Mouse (Mus musculus) lung, postnatal 10 days (tissue): ENCODE measurements at regions not wholly inside any gene's neighbourhood (a gene's known extent, or its start where the extent isn't known, plus 50 kb on each side); places are given as distances from the start of the nearest gene placed in this dataset.
A peak's percentile ranks its signal among the peaks of the same experiment; 100 is the strongest.
"Not testable (repeated sequence)": the region's sequence is repeated elsewhere in the genome, so short reads cannot be mapped to it uniquely, and the experiment has no call there.

Experiments
- DNase-seq: peaks from one replicate; pipeline ENCODE4 v3.0.0; 2021

DNA sequence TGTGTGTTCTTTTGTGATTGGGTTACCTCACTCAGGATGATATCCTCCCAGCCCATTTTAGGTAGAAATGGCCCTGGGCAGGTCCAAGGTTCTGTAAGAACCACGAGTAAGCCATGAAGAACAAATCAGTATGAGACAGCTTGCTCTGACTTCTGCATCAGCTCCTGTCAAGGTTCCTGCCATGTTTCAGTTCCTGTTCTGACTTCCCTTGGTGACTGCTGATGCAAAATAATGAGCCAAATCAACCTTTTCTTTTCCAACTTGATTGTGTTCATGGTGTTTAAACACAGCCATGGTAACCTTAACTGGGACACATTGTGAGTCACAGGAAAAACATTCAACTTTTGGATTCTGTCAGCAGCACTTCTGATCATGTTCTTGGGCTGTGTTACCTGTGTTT is 667.4 kb upstream of the Igfbp7 start:
- DNase-seq: no peak

DNA sequence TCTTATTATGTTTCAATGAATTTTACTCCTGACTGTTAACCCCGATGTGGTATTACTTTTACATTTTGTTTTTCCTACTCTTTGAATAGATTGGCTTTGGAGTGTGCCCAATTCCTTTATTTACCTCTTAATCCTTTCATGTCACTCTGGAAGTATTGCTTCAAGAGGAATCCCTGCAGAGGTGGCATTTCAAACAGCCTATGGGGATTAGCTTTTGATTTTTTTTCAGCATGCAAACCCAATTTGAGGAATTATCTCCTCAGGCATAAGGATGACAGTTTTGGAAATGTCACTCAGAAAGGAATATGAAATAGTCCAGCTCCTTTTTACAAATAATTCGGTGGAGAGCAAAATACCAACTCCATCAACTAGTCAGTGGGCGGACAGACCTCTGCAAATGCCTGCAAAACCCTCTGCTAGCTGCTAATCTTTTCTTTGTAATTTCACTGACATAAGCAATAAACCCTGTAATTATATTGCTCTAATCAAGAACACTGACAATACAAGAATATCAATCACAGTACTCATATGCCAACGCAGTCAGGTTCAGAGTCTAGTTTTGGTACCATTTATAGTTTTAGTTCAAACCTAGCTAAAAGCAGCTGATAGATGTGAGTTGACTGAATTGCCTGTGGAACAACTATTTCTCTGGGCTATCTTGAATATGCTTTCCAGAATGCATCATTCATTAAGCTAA is 624.9 kb upstream of the Igfbp7 start:
- no peak for DNase-seq

GRCm38 (mm10) chr5:78017523-78017922 is 609.7 kb upstream of the Igfbp7 start:
- DNase-seq: no peak

- DNase-seq: no peak
Observed at GRCm38 (mm10) chr5:77986449-77987047, 578.7 kb upstream of the Igfbp7 start.

GRCm38 (mm10) chr5:77985269-77985668 is 577.4 kb upstream of the Igfbp7 start:
- no peak for DNase-seq

GRCm38 (mm10) chr5:77940021-77940420 is 532.2 kb upstream of the Igfbp7 start:
- DNase-seq: not testable (repeated sequence)

GRCm38 (mm10) chr5:77931874-77932273 is 524.0 kb upstream of the Igfbp7 start:
- no peak for DNase-seq

DNA sequence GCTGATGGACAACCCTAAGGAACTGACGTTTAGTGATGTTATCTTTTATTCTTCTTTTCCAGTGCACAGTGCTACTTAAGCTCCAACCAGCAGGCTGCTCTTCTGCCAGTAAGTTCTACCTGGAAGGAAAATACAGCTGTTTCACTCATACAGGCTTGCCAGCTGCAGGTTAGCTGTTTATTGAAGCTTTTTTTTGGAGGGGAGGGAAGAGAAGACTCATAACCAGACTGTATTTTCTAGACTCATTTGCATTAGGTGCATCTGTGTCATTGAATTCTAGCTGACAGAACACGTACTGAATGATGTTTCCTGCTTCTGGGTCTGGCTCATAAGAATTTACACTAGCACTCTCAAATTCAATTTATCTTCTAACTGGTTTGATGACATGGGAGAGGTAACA is 513.3 kb upstream of the Igfbp7 start:
- DNase-seq: no peak

DNA sequence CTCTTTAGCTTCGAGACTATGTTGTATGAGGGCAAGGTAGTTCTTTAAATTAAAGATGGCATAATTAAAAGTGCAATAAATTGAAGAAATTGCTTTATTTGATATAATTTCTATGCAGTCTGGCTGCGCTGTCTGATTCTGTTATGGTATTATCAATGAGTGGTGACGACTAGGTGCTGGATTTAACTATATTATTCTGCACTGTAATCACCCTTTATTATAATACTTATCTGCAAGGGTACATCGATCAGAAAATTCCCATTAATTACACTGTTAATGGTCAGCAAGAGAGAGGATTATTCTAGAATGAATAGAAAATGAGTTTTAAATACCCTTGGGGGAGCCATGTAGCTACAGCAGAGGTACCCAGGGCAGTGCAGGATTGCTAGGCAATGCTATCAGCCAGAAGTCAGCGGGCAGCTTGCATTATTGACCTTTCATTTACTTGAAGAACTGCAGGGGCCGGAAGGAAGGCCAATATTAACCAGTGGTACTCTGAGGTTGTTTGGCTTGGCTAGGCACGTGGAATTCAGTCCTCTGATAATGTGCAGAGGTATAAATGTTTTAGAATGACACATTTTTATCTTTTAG is 509.3 kb upstream of the Igfbp7 start:
- DNase-seq: no peak

DNA sequence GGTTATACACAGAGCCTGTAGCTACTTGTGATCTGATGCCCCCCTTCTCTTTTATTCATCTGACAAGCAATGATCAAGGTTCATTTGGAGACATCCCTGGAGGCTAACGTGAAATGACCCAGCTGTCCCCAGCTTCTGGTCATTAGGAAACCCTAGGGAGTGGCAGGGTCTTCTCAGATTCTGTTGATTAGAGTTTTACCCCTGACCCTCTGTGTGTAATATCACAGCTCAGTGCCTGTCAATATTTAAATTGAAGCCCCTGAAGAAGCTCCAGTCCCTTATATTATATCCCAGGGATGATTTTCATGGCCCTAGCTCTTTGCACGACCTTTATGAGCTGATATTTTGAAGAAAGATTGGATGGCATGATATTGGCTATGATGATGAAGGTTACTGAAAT is 508.5 kb upstream of the Igfbp7 start:
- no peak for DNase-seq

DNA sequence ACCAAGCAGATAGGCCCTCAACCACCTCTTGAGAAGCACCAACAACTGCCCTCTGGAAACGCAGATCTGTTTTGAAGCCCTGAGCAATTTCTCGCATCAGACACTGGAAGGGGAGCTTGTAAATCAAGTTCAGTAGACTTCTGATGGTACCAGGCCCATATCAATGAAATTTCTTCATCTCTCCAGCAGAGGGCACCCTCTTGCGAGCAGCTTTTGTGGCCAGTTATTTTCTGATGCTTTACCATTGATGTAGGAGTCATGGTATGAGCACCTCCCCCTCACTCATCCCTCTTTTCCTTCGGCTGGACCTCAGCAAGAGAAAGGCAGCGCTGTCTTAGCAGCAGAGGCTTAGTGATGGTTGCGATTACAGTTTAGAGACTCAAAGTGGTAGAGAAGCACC is 501.4 kb upstream of the Igfbp7 start:
- DNase-seq: peak; percentile 10

- not testable (repeated sequence) for DNase-seq
Observed at GRCm38 (mm10) chr5:77892024-77892423, 484.2 kb upstream of the Igfbp7 start.

DNA sequence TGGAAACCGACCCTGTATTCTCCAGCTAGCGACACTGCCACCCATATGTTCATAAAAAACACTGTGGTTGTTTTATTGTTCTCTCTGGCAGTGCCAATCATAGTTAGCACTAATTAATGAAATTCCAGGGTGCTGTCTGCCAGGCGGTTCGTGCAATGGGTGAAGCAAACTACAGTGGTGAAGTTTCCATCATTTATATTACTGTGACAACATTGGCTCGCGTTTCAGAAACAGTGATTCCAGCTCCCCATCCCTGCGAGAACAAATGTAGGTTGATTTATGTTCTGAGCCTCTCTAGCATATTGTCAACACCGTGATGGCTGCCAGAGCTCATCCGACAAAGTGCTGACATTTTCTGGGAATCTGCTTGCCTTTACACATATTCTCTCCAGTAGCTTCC is 480.7 kb upstream of the Igfbp7 start:
- peak; percentile 50 for DNase-seq

GRCm38 (mm10) chr5:77871403-77871802 is 463.6 kb upstream of the Igfbp7 start:
- no peak for DNase-seq

- no peak for DNase-seq
Observed at GRCm38 (mm10) chr5:77865342-77865741, 457.5 kb upstream of the Igfbp7 start.

- DNase-seq: no peak
Observed at GRCm38 (mm10) chr5:77855191-77855590, 447.4 kb upstream of the Igfbp7 start.

- DNase-seq: no peak
Observed at GRCm38 (mm10) chr5:77853999-77854784, 446.4 kb upstream of the Igfbp7 start.

- no peak for DNase-seq
Observed at GRCm38 (mm10) chr5:77851645-77852044, 443.8 kb upstream of the Igfbp7 start.

GRCm38 (mm10) chr5:77838186-77839097 is 430.6 kb upstream of the Igfbp7 start:
- no peak for DNase-seq

DNA sequence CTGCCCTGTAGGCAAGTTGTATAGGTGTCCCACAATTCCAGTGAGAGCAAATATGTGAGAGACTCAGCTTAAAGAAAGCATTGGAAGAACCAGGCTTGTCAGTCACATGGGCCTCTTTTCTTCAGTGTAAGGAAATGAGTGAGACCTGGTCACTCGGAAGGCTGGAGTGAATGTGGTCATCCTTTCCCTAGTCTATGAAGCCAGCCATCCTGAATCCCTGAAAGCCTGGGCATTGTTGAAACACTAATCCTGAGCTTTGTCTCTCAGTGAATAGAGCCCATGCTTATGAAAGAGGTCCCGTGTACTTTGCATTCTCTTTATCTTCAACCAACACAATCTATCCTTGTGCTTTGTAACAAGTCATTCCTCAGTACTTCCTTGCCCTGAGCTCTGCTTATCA is 420.1 kb upstream of the Igfbp7 start:
- DNase-seq: no peak

DNA sequence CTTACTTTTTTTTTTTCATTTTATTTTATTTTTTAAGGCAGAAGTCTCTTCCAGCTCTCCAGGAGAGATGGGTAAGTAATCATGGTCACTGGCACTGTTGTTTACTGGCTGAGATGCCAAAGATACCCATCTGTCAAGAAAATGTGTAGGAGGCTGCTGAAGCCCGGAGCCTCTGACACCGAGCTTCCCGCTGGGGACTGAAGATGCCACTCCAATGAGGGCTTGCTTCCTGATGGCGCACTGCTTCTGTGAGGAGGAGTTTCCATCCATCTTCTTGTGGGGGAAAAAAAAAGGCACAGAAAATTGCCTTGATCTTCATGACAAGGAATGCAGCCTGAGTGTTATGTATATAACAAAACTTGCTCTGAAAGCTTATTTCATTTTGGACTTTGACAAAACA is 418.2 kb upstream of the Igfbp7 start:
- no peak for DNase-seq

DNA sequence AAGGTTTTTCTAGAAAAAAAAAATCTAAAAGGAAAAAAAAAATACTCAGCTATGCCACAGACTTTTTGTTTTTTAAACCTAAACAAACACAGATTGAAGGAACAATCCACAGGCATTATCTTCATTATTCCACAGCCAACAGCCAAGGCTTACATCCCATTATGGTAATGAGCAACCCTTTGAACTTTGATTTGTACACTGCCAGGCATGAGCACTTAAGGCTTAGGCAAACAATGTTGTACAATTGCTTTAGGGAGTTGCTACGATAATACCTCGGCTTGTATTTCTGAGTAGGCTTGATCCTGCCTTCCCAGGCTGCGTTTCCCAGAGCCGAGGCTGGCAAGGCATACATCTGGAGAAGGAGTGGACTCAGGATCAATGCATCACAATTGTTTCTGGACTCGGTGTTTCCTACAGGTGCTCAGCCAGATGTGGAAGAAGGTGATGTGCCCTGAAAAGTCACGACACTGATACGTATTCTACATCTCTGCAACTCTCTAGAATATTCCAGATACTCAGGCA is 409.0 kb upstream of the Igfbp7 start:
- no peak for DNase-seq
